Mouse (Mus musculus) CH12.LX (cell line): ENCODE measurements around the gene Agpat4. TPM values are rescaled to one million over a fixed set of nuclear protein-coding genes. Genes with fewer than 3 reads are reported as not detected.

Experiments
- DNase-seq: peaks from one replicate; pipeline ENCODE4 v3.0.0-alpha.2; 2013; ENCODE audit errors: extremely low read depth
- H3K27ac ChIP-seq: 2 replicates; pipeline ENCODE4 v1.5.1; 2012; ENCODE audit warnings: low read depth, mild to moderate bottlenecking, control low read depth, moderate library complexity; ENCODE audit not compliant: insufficient read depth
- H3K27me3 ChIP-seq: replicated peaks from 2 replicates; pipeline ENCODE3; 2012; ENCODE audit warnings: inconsistent platforms
- H3K36me3 ChIP-seq, 2 experiments: replicated peaks in 1 of 2; 2 replicates each; pipeline versions ENCODE3 to v1.6.1; 2012; ENCODE audit warnings: inconsistent platforms in 1 of 2, low read length in 1 of 2, mild to moderate bottlenecking in 1 of 2, mixed read lengths in 1 of 2, moderate library complexity in 1 of 2; ENCODE audit not compliant: control insufficient read depth in 1 of 2, insufficient read depth in 1 of 2
- H3K4me1 ChIP-seq, 2 experiments: 2 replicates each; pipeline ENCODE4 v1.6.1; 2012; ENCODE audit warnings: inconsistent platforms in 1 of 2, moderate library complexity in 1 of 2; ENCODE audit not compliant: insufficient read depth in 2 of 2, control insufficient read depth in 1 of 2
- H3K4me2 ChIP-seq: 2 replicates; pipeline ENCODE4 v1.6.1; 2012; ENCODE audit warnings: low read depth, mild to moderate bottlenecking, control low read depth; ENCODE audit not compliant: poor library complexity, insufficient read depth, severe bottlenecking
- H3K4me3 ChIP-seq, 3 experiments: fragments of 150-350 bp in 1 of 3; sonication (generic) in 1 of 3; replicated peaks in 1 of 3; 2 replicates each; pipeline versions ENCODE3 to v1.5.1; 2011 to 2012; ENCODE audit warnings: low read depth in 2 of 3, low read length in 2 of 3, mild to moderate bottlenecking in 2 of 3, moderate library complexity in 2 of 3, control low read depth in 1 of 3, improper control_type of control experiment in 1 of 3, inconsistent platforms in 1 of 3, mixed read lengths in 1 of 3; ENCODE audit not compliant: poor library complexity in 1 of 3
- H3K79me2 ChIP-seq: replicated peaks from 2 replicates; pipeline ENCODE4 v1.6.1; 2012; ENCODE audit warnings: mild to moderate bottlenecking, moderate library complexity; ENCODE audit not compliant: control insufficient read depth, poor library complexity, insufficient read depth, severe bottlenecking; ENCODE audit errors: extremely low read depth
- H3K9ac ChIP-seq: 2 replicates; pipeline ENCODE4 v1.6.1; 2012; ENCODE audit warnings: low read depth, mild to moderate bottlenecking, control low read depth, moderate library complexity; ENCODE audit not compliant: insufficient read depth
- H3K9me3 ChIP-seq: replicated peaks from 2 replicates; pipeline ENCODE3; 2012; ENCODE audit warnings: low read length, inconsistent platforms, mixed read lengths
- CHD2 ChIP-seq: IDR thresholded peaks from 2 replicates; pipeline ENCODE4 v1.6.1; 2011; ENCODE audit warnings: low read length, improper control_type of control experiment
- E2F4 ChIP-seq: IDR thresholded peaks from 2 replicates; pipeline ENCODE4 v1.6.1; 2011; ENCODE audit warnings: low read depth, low read length, improper control_type of control experiment; ENCODE audit not compliant: insufficient replicate concordance
- ELF1 ChIP-seq: IDR thresholded peaks from 2 replicates; pipeline ENCODE4 v1.6.1; 2014; ENCODE audit warnings: low read depth, mild to moderate bottlenecking, inconsistent platforms, low read length, improper control_type of control experiment
- ETS1 ChIP-seq: conservative IDR thresholded peaks from 2 replicates; pipeline ENCODE4 v1.6.1; 2012; ENCODE audit warnings: low read depth, mild to moderate bottlenecking, inconsistent platforms, low read length, improper control_type of control experiment, moderate library complexity
- HCFC1 ChIP-seq: IDR thresholded peaks from 2 replicates; pipeline ENCODE4 v1.6.1; 2012; ENCODE audit warnings: low read depth, mild to moderate bottlenecking, inconsistent platforms, low read length, improper control_type of control experiment
- IRF4 ChIP-seq: IDR thresholded peaks from 2 replicates; pipeline ENCODE4 v1.6.1; 2014; ENCODE audit warnings: low read depth, mild to moderate bottlenecking, inconsistent platforms, low read length, improper control_type of control experiment
- MAX ChIP-seq: IDR thresholded peaks from 2 replicates; pipeline ENCODE4 v1.6.1; 2011; ENCODE audit warnings: low read length, improper control_type of control experiment
- MAZ ChIP-seq: IDR thresholded peaks from 2 replicates; pipeline ENCODE4 v1.6.1; 2012; ENCODE audit warnings: low read depth, mild to moderate bottlenecking, inconsistent platforms, low read length, improper control_type of control experiment, moderate library complexity
- MEF2A ChIP-seq: IDR thresholded peaks from 2 replicates; pipeline ENCODE4 v1.6.1; 2014; ENCODE audit warnings: low read depth, mild to moderate bottlenecking, inconsistent platforms, low read length, improper control_type of control experiment, borderline replicate concordance
- MXI1 ChIP-seq: IDR thresholded peaks from 2 replicates; pipeline ENCODE4 v1.6.1; 2011; ENCODE audit warnings: mild to moderate bottlenecking, low read depth, low read length, improper control_type of control experiment
- POLR2AphosphoS2 ChIP-seq: IDR thresholded peaks from 2 replicates; pipeline ENCODE4 v1.6.1; 2011; ENCODE audit warnings: low read depth, low read length, improper control_type of control experiment
- SMC3 ChIP-seq: IDR thresholded peaks from 2 replicates; pipeline ENCODE4 v1.6.1; 2011; ENCODE audit warnings: low read depth, low read length, improper control_type of control experiment
- USF2 ChIP-seq: conservative IDR thresholded peaks from 2 replicates; pipeline ENCODE4 v1.6.1; 2011; ENCODE audit warnings: low read depth, low read length, improper control_type of control experiment
- ZKSCAN1 ChIP-seq: IDR thresholded peaks from 2 replicates; pipeline ENCODE4 v1.6.1; 2012; ENCODE audit warnings: low read depth, inconsistent platforms, low read length, improper control_type of control experiment, borderline replicate concordance
- dilution Hi-C: fragments of 300-500 bp; cut with MboI; formaldehyde crosslinking; loops from 2 replicates; pipeline ENCODE4 v1.14.3; 2020; ENCODE audit warnings: low sequenced_read_pairs; ENCODE audit not compliant: extremely low pct_unique_long_range_greater_than_20kb, extremely low pct_ligation_motif_present
- in situ Hi-C: fragments of 300-500 bp; cut with MboI; formaldehyde crosslinking; loops from 3 replicates; pipeline ENCODE4 v1.14.3; 2019; ENCODE audit warnings: low sequenced_read_pairs, low pct_ligation_motif_present, low pct_unique_long_range_greater_than_20kb, mixed read lengths
- polyA plus RNA-seq: library from polyadenylated mRNA; unstranded; fragments of >175 nt; gene quantifications from 2 replicates; pipeline ENCODE4 v1.2.1, GENCODE M21; 2012; ENCODE audit warnings: low read depth; ENCODE audit not compliant: insufficient read length
- total RNA-seq, 2 experiments: library from RNA; depleted of rRNA; stranded (reverse); fragments of 300-350 nt in 1 of 2; fragments of >200 nt in 1 of 2; gene quantifications; 2 replicates each; pipeline ENCODE4 v1.2.3; 2012 to 2014

The Agpat4 gene
- total RNA-seq (2012; rRNA removed) (74.2 and 83.2 TPM in 2 replicates), total RNA-seq (2014; rRNA removed) (32.0 and 34.7 TPM in 2 replicates), polyA plus RNA-seq (44.0 and 44.5 TPM in 2 replicates)

- dilution Hi-C loops (no loop called here), in situ Hi-C loops (loop anchor here (5.0 kb wide), 1 partner anchor 44 kb away; no protein-coding TSS in a partner anchor)
- Histone ChIP-seq H3K4me2 (peak within 1 kb of the TSS; percentile 97), H3K9ac (peak within 1 kb of the TSS; percentile 88)
- TF ChIP-seq MXI1 (peak; percentile 16; the same call in 1 of the 2 replicates), E2F4 (no peak), MAX (peak; percentile 24; the same call in 1 of the 2 replicates), MEF2A (0 out of 2 replicates have a peak, but pooled peaks have one; percentile 8)
- TF ChIP-seq, all 38 proteins: peak for 3
- H3K27ac ChIP-seq = peak within 1 kb of the TSS; percentile 78
- H3K9me3 ChIP-seq = peaks cover 7% of the 10 kb centered on the region
- H3K4me3 ChIP-seq = peak within 1 kb of the TSS; percentile 74 to 85 (median 81)
- H3K36me3 ChIP-seq = peaks cover 0 to 3% of the 10 kb centered on the region in 2 experiments
- H3K27me3 ChIP-seq = no peaks in the 10 kb centered on the region
- H3K4me1 ChIP-seq = peaks cover 0 to 20% of the 10 kb centered on the region in 2 experiments; a peak in 3 of 4 replicates
- no peak for DNase-seq
- H3K79me2 ChIP-seq = peaks cover 34% of the 10 kb centered on the region
Observed at GRCm38 (mm10) chr17:12118561-12118925, at the start of gene Agpat4. Gene Agpat4 (plus strand): TSS chr17:12118704.

- H3K27ac ChIP-seq = no peak overlapping the region
- no peak overlapping the region for H3K4me2 ChIP-seq
- no peak for TF ChIP-seq CHD2
- no peak for TF ChIP-seq HCFC1
- TF ChIP-seq MAX = no peak
- no peak for TF ChIP-seq IRF4
- H3K36me3 ChIP-seq = no peaks in the 10 kb centered on the region
- H3K27me3 ChIP-seq = no peaks in the 10 kb centered on the region
- in situ Hi-C loops (no loop called here), dilution Hi-C loops (no loop called here)
- no peaks in the 10 kb centered on the region for H3K79me2 ChIP-seq
- H3K4me3 ChIP-seq = no peak overlapping the region
- H3K9ac ChIP-seq = no peak overlapping the region
- H3K4me1 ChIP-seq = 0 out of 4 replicates have a peak, but pooled peaks cover 0 to 4% of the 10 kb centered on the region in 2 experiments
- no peaks in the 10 kb centered on the region for H3K9me3 ChIP-seq
- DNase-seq = no peak
Observed at GRCm38 (mm10) chr17:12076816-12077215, 41.7 kb upstream of the Agpat4 start.

- TF ChIP-seq SMC3 (no peak), ELF1 (no peak), USF2 (no peak), ETS1 (no peak), MAZ (no peak), MXI1 (no peak), MAX (no peak), POLR2AphosphoS2 (no peak), ZKSCAN1 (no peak)
- Histone ChIP-seq H3K9me3 (no peaks in the 10 kb centered on the region), H3K4me2 (no peak overlapping the region; the same call in 1 of the 2 replicates), H3K27me3 (no peaks in the 10 kb centered on the region), H3K36me3 (no peaks in the 10 kb centered on the region), H3K79me2 (no peaks in the 10 kb centered on the region), H3K4me3 (no peak overlapping the region), H3K9ac (no peak overlapping the region), H3K4me1 (0 out of 4 replicates have a peak, but pooled peaks cover 0 to 4% of the 10 kb centered on the region in 2 experiments), H3K27ac (no peak overlapping the region)
- in situ Hi-C loops = no loop called here
- no peak for DNase-seq
- dilution Hi-C loops = no loop called here
Observed at GRCm38 (mm10) chr17:12080656-12081495, 37.6 kb upstream of the Agpat4 start.
